Mouse (Mus musculus): ENCODE measurements at regions not wholly inside any gene's neighbourhood (a gene's known extent, or its start where the extent isn't known, plus 50 kb on each side); places are given as distances from the start of the nearest gene placed in this dataset.
A peak's percentile ranks its signal among the peaks of the same experiment; 100 is the strongest.

- DNase-seq: no peak
Measured at GRCm38 (mm10) chr4:91029462-91029861, 371.1 kb downstream of the Elavl2 start.

- no peak for DNase-seq
Measured at GRCm38 (mm10) chr4:91028013-91028626, 372.5 kb downstream of the Elavl2 start.

GRCm38 (mm10) chr4:90996388-90997092, 404.0 kb downstream of the Elavl2 start:
- DNase-seq: no peak

- DNase-seq: no peak
Measured at GRCm38 (mm10) chr4:90964658-90965057, 435.9 kb downstream of the Elavl2 start.

- DNase-seq: no peak
Measured at GRCm38 (mm10) chr4:90943687-90944385, 456.7 kb downstream of the Elavl2 start.

GRCm38 (mm10) chr4:90917312-90918107, 483.1 kb downstream of the Elavl2 start:
- no peak for DNase-seq

- DNase-seq: no peak
Measured at GRCm38 (mm10) chr4:90906311-90906710, 494.3 kb downstream of the Elavl2 start.

- peak; percentile 3 for DNase-seq
Measured at GRCm38 (mm10) chr4:90868209-90868608, 532.4 kb downstream of the Elavl2 start.

- peak; percentile 30 for DNase-seq
Measured at GRCm38 (mm10) chr4:90860854-90861253, 539.7 kb downstream of the Elavl2 start.

GRCm38 (mm10) chr4:90839804-90840203, 560.8 kb downstream of the Elavl2 start:
- no peak for DNase-seq

- no peak for DNase-seq
Measured at GRCm38 (mm10) chr4:90799078-90799477, 580.5 kb downstream of the Zfp352 start.

GRCm38 (mm10) chr4:90798637-90799036, 580.0 kb downstream of the Zfp352 start:
- no peak for DNase-seq

GRCm38 (mm10) chr4:90797472-90797871, 578.9 kb downstream of the Zfp352 start:
- no peak for DNase-seq
